Mouse (Mus musculus) spleen, embryonic (tissue): ENCODE data around the gene Setd6.

Source experiments
- CTCF ChIA-PET: fragments of 350-600 bp; sonication (Branson Sonifier 250); formaldehyde crosslinking; loops from one replicate; lab custom pipeline; 2022; lab: Charles Lee

The Setd6 gene

GRCm38 (mm10) chr8:95709579-95709978 is 6.1 kb upstream of the Setd6 start:
- CTCF ChIA-PET, result no interaction called here

- CTCF ChIA-PET, result no interaction called here
Observed at GRCm38 (mm10) chr8:95711029-95711428, 4.7 kb upstream of the Setd6 start.

- CTCF ChIA-PET, result interaction anchor here (0.6 kb wide), 1 partner anchor 120 kb away, joined by 19 read pairs; no protein-coding TSS in a partner anchor
Observed at GRCm38 (mm10) chr8:95712395-95712794, 3.3 kb upstream of the Setd6 start.

GRCm38 (mm10) chr8:95713100-95714010 is 2.3 kb upstream of the Setd6 start:
- CTCF ChIA-PET, result no interaction called here

- CTCF ChIA-PET, result interaction anchor here (0.7 kb wide), 1 partner anchor 57 kb away, joined by 3 read pairs; no protein-coding TSS in a partner anchor
Observed at GRCm38 (mm10) chr8:95714367-95714766, 1.3 kb upstream of the Setd6 start.

GRCm38 (mm10) chr8:95714837-95715413 is 756 bp upstream of the Setd6 start:
- CTCF ChIA-PET, result no interaction called here

- CTCF ChIA-PET, result no interaction called here
Observed at GRCm38 (mm10) chr8:95716546-95717335, 1.1 kb downstream of the Setd6 start.

GRCm38 (mm10) chr8:95727625-95728024 is 11.9 kb downstream of the Setd6 start:
- CTCF ChIA-PET, result no interaction called here

- CTCF ChIA-PET, result no interaction called here
Observed at GRCm38 (mm10) chr8:95738596-95738995, 22.9 kb downstream of the Setd6 start.

GRCm38 (mm10) chr8:95741732-95742131 is 26.1 kb downstream of the Setd6 start:
- CTCF ChIA-PET, result interaction anchor here (0.6 kb wide), 1 partner anchor 45 kb away, joined by 3 read pairs; no protein-coding TSS in a partner anchor

GRCm38 (mm10) chr8:95748028-95748427 is 32.3 kb downstream of the Setd6 start:
- CTCF ChIA-PET, result no interaction called here

- CTCF ChIA-PET, result no interaction called here
Observed at GRCm38 (mm10) chr8:95751924-95752323, 36.2 kb downstream of the Setd6 start.

- CTCF ChIA-PET, result no interaction called here
Observed at GRCm38 (mm10) chr8:95760323-95760722, 44.6 kb downstream of the Setd6 start.

GRCm38 (mm10) chr8:95764133-95764532 is 48.5 kb downstream of the Setd6 start:
- CTCF ChIA-PET, result interaction anchor here (0.7 kb wide), 1 partner anchor 44 kb away, joined by 3 read pairs; no protein-coding TSS in a partner anchor
